Mouse (Mus musculus): ENCODE results near the gene Mrps9.

DNA sequence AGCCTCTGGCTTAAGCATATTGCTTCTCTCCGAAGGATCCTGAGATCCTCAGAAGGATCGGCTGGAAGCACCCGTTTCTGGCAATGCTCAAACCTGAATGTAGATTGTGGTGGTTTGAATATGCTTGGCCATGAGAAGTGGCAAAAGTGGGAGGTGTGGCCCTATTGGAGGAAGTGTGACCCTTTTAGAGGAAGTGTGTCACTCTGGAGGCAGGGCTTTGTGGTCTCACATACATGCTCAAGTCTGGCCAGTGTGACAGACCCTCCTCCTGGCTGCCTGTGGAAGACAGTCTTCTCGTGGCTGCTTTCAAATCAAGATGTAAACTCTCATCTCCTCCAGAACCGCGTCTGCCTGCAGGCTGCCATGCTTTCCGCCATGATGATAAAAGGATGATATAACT, 65.7 kb downstream of the Mrps9 start:
- TF ChIP-seq CTCF (conservative IDR thresholded peaks at IDR 0.05 in 1 of 2, IDR thresholded peaks at IDR 0.05 in 1 of 2; ENCODE audit: low read depth in 2 of 2, low read length in 2 of 2) (no peak), MYC (IDR thresholded peaks at IDR 0.05; ENCODE audit: low read depth, low read length) (no peak), POLR2A (IDR thresholded peaks at IDR 0.05; ENCODE audit: low read depth, low read length) (no peak), JUN (IDR thresholded peaks at IDR 0.05; ENCODE audit: insufficient read depth, low read depth, low read length) (no peak), ZC3H11A (IDR thresholded peaks at IDR 0.05; ENCODE audit: low read depth, low read length) (no peak), SIN3A (IDR thresholded peaks at IDR 0.05; ENCODE audit: low read length) (no peak), NRF1 (IDR thresholded peaks at IDR 0.05; ENCODE audit: low read depth, low read length) (no peak), EP300 (IDR thresholded peaks at IDR 0.05; ENCODE audit: low read length) (no peak), KAT2A (IDR thresholded peaks at IDR 0.05; ENCODE audit: insufficient replicate concordance, low read length) (no peak), ELF1 (IDR thresholded peaks at IDR 0.05; ENCODE audit: low read depth, low read length) (no peak), MAZ (IDR thresholded peaks at IDR 0.05; ENCODE audit: low read depth, low read length) (no peak), CHD2 (IDR thresholded peaks at IDR 0.05; ENCODE audit: low read length) (no peak)

Measured in CH12.LX (cell line).